ENCODE assay signal across 28 mouse cellular contexts in the genomic region with DNA sequence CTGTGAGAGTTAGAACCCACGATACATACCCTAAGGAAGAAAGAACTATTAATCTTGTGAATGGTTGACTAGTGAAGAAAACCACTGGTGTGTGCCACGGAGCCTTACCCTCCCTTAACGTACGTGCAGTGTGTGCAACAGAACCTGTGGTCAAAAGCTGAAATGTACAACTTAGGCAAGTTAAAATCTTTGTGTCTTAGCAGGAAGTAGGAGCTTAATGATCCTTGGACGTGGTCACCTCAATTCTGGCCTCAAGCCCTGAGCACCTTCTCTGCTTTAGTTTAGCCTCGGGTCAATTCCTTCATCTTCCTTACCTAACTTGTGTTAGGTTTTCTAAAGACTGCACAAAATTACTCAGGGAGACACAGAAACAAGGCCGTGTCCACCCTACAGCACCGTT. TPM values are rescaled to one million over a fixed set of nuclear protein-coding genes. Genes with fewer than 3 reads are reported as not detected.
A peak's percentile ranks its signal among the peaks of the same experiment; 100 is the strongest.
DNase-seq lines count a peak whose midpoint lies in the region; ATAC-seq and TF ChIP-seq lines count a peak whose summit lies in the region.
"Had no signal": no experiment of that assay in that cellular context is flagged by ENCODE, and none has a peak within 500 bp of the region (broad histone marks: within the 10 kb centered on the region; RNA-seq: fewer than 3 reads in every experiment).

No protein-coding gene starts in this region.

- peak; percentile 52 for DNase-seq in kidney, adult 18-20 months
- no peak for DNase-seq in kidney, postnatal 10 days
- DNase-seq in kidney, adult 2 months: peak; percentile 68
- no peak for DNase-seq in urinary bladder, adult 2 months (ENCODE audit: low spot score)
- no peak for DNase-seq in heart, adult 11 months
- DNase-seq: adrenal gland, postnatal 25 days; B cell, adult 2 months; cerebellum, adult 11-12 months; cerebellum, adult 9-11 months; forebrain, postnatal 0 days; gastrocnemius, postnatal 14 days; heart, postnatal 4 days; liver, postnatal 0 days; lung, postnatal 36 days; right cerebral cortex, postnatal 25 days; thymus, adult 18-20 months; thymus, postnatal 25 days had no signal

- no peaks in the 10 kb centered on the region for H3K27me3 ChIP-seq in kidney, adult 2 months (replicated peaks; ENCODE audit: control insufficient read depth, insufficient read depth, low read length)
- H3K27me3 ChIP-seq in kidney, embryonic 16.5 days (ENCODE audit: insufficient read depth, low read length): no peaks in the 10 kb centered on the region
- no peaks in the 10 kb centered on the region for H3K27me3 ChIP-seq in myocyte (ENCODE audit: control insufficient read depth, insufficient read depth, insufficient read length)
- H3K27me3 ChIP-seq in forebrain, embryonic 12.5 days: peaks cover 19% of the 10 kb centered on the region
- H3K27me3 ChIP-seq: neural tube, embryonic 15.5 days had no signal

- H3ac ChIP-seq in myocyte (ENCODE audit: control insufficient read depth, insufficient read length): no peak overlapping the region

- no peak for TF ChIP-seq POLR2A in kidney, adult 2 months (IDR thresholded peaks at IDR 0.05; ENCODE audit: low read depth, low read length)
- no peak for TF ChIP-seq POLR2A in myocyte (IDR thresholded peaks at IDR 0.05; ENCODE audit: insufficient read length, low read depth)

- H3K9ac ChIP-seq in kidney, embryonic 16.5 days (replicated peaks; ENCODE audit: low read length): no peak overlapping the region
- H3K9ac ChIP-seq in forebrain, embryonic 12.5 days: no peak overlapping the region
- H3K9ac ChIP-seq: liver, embryonic 12.5 days; liver, postnatal 0 days had no signal

- H3K79me2 ChIP-seq in myocyte (ENCODE audit: control insufficient read depth, insufficient read depth): peaks cover 24% of the 10 kb centered on the region

- no peak overlapping the region for H3K4me3 ChIP-seq in kidney, adult 2 months (ENCODE audit: insufficient read depth, low read depth, low read length)
- no peak overlapping the region for H3K4me3 ChIP-seq in kidney, embryonic 16.5 days (ENCODE audit: low read length)
- no peak overlapping the region for H3K4me3 ChIP-seq in myocyte
- H3K4me3 ChIP-seq in forebrain, embryonic 12.5 days (replicated peaks): no peak overlapping the region
- H3K4me3 ChIP-seq: erythroblast, embryonic 14.5 days; left cerebral cortex, adult 2 months; liver, embryonic 12.5 days; midbrain, embryonic 13.5 days; neural tube, embryonic 15.5 days had no signal

- TF ChIP-seq CTCF in kidney, adult 2 months (conservative IDR thresholded peaks at IDR 0.05; ENCODE audit: insufficient read depth, insufficient read length, low read depth, low read length): no peak

- 33% methylated on average over 8 of the region's 8 CpGs for WGBS in kidney, adult 2 months
- WGBS in kidney, embryonic 16.5 days: 45% methylated on average over 8 of the region's 8 CpGs
- 83% methylated on average over 8 of the region's 8 CpGs for WGBS in forebrain, embryonic 12.5 days

- peak overlapping the region; percentile 92 for H3K27ac ChIP-seq in kidney, adult 2 months (ENCODE audit: insufficient read depth, low read depth, low read length)
- peak overlapping the region; percentile 100 for H3K27ac ChIP-seq in kidney, embryonic 16.5 days (ENCODE audit: low read length)
- no peak overlapping the region for H3K27ac ChIP-seq in forebrain, embryonic 12.5 days
- H3K27ac ChIP-seq: liver, embryonic 12.5 days; midbrain, embryonic 13.5 days; neural tube, embryonic 15.5 days; stomach, postnatal 0 days had no signal

- no peaks in the 10 kb centered on the region for H3K36me3 ChIP-seq in kidney, adult 2 months (ENCODE audit: control insufficient read depth, insufficient read depth, low read length)
- no peaks in the 10 kb centered on the region for H3K36me3 ChIP-seq in kidney, embryonic 16.5 days (ENCODE audit: insufficient read depth, low read length)
- no peaks in the 10 kb centered on the region for H3K36me3 ChIP-seq in myocyte (ENCODE audit: control insufficient read depth, insufficient read depth)
- no peaks in the 10 kb centered on the region for H3K36me3 ChIP-seq in forebrain, embryonic 12.5 days (replicated peaks)
- H3K36me3 ChIP-seq: liver, embryonic 12.5 days; midbrain, embryonic 13.5 days; neural tube, embryonic 15.5 days had no signal

- no peak overlapping the region for H3K4me2 ChIP-seq in kidney, embryonic 16.5 days (replicated peaks; ENCODE audit: low read depth, low read length)
- H3K4me2 ChIP-seq in myocyte (ENCODE audit: low read depth): peak overlapping the region; percentile 90
- no peak overlapping the region for H3K4me2 ChIP-seq in forebrain, embryonic 12.5 days

- H3K4me1 ChIP-seq in kidney, adult 2 months (ENCODE audit: control insufficient read depth, insufficient read depth, low read length): peaks cover 34% of the 10 kb centered on the region
- peaks cover 38% of the 10 kb centered on the region for H3K4me1 ChIP-seq in kidney, embryonic 16.5 days (ENCODE audit: insufficient read depth, low read length)
- H3K4me1 ChIP-seq in forebrain, embryonic 12.5 days: peaks cover 30% of the 10 kb centered on the region

- no peaks in the 10 kb centered on the region for H3K9me3 ChIP-seq in kidney, embryonic 16.5 days (ENCODE audit: low read length)
- no peaks in the 10 kb centered on the region for H3K9me3 ChIP-seq in forebrain, embryonic 12.5 days
- H3K9me3 ChIP-seq: liver, embryonic 12.5 days; midbrain, embryonic 13.5 days; neural tube, embryonic 15.5 days had no signal

- no peak for ATAC-seq in kidney, embryonic 16.5 days (ENCODE audit: low FRiP score, low TSS enrichment)
- no peak for ATAC-seq in forebrain, embryonic 12.5 days (ENCODE audit: low FRiP score)
- ATAC-seq: forebrain, postnatal 0 days; hindbrain, embryonic 16.5 days; intestine, embryonic 16.5 days; liver, embryonic 12.5 days; liver, postnatal 0 days; midbrain, embryonic 13.5 days had no signal

TF ChIP-seq in myocyte, 11 proteins besides CTCF, POLR2A, EP300 and RAD21:
- TF ChIP-seq TCF3 (IDR thresholded peaks at IDR 0.05; ENCODE audit: insufficient read length, low read depth) (no peak), USF1 (IDR thresholded peaks at IDR 0.05; ENCODE audit: low read depth) (no peak), REST (IDR thresholded peaks at IDR 0.05; ENCODE audit: insufficient read depth, insufficient read length) (no peak)

RNA-seq across cellular contexts. Expression of a gene that starts 3.2 kb away (rescaled TPM):
- 46.6 and 50.5 TPM in 2 replicates for polyA plus RNA-seq in kidney, adult 2 months (2012; rRNA removed)
- polyA plus RNA-seq in kidney, embryonic 16.5 days (2015; fragmentation: Nextera tagmentation; extraction: Ambion mirVana): 87.9 and 95.9 TPM in 2 replicates
- 21.6 TPM for polyA plus RNA-seq in myocyte (2012; fragmentation: generic; extraction: Trizol)
- polyA plus RNA-seq in urinary bladder, adult 2 months (2012; rRNA removed): 27.4 and 29.3 TPM in 2 replicates
- polyA plus RNA-seq in forebrain, embryonic 12.5 days (2016; fragmentation: Nextera tagmentation; extraction: Ambion mirVana): 37.1 and 40.0 TPM in 2 replicates

Comparison
In these comparisons a context has a peak if more than half of its experiments do, and no peak if none do; other contexts are left out.
1. DNase-seq: peak in kidney, adult 18-20 months (single experiment) and kidney, adult 2 months (single experiment); none in kidney, postnatal 10 days (single experiment), urinary bladder, adult 2 months (single experiment) and heart, adult 11 months (single experiment).